Comparison of ENCODE assay signal across 8 mouse cellular contexts in the genomic region with DNA sequence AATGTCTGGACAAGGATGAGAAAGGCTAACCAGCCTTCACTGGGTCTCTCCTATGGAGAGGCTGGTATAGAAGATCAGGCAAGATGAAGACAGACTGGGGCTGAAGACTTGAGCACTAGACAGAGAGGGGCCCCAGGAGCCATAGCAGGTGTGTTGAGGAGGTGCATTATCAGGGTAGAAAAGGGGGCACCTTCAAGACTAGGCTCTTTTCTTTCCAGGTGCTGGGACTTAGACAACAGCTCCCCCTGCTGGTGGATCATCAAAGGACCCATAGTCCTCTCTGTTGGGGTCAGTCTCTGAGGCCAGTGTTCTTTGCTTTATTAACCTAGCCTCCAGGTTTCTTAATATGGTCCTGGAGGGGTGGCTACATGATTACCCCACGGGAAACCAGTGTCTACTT. TPM values are rescaled to one million over a fixed set of nuclear protein-coding genes. Genes with fewer than 3 reads are reported as not detected.
DNase-seq lines count a peak whose midpoint lies in the region; ATAC-seq and TF ChIP-seq lines count a peak whose summit lies in the region.
"Had no signal": no experiment of that assay in that cellular context is flagged by ENCODE, and none has a peak within 500 bp of the region (broad histone marks: within the 10 kb centered on the region; RNA-seq: fewer than 3 reads in every experiment).

No protein-coding gene starts in this region.

- no peaks in the 10 kb centered on the region for H3K27me3 ChIP-seq in testis, adult 2 months (ENCODE audit: control insufficient read depth, insufficient read depth, low read length)
- H3K27me3 ChIP-seq in embryonic facial prominence, embryonic 11.5 days (ENCODE audit: control insufficient read depth, insufficient read depth, low read length), result no peaks in the 10 kb centered on the region
- no peaks in the 10 kb centered on the region for H3K27me3 ChIP-seq in kidney, adult 2 months (replicated peaks; ENCODE audit: control insufficient read depth, insufficient read depth, low read length)

- DNase-seq in testis, postnatal 14 days (ENCODE audit: low spot score), result no peak
- DNase-seq in adrenal gland, postnatal 36 days, result peak; percentile 53 to 77
- DNase-seq in embryonic facial prominence, embryonic 11.5 days (ENCODE audit: low spot score), result peak; percentile 78
- DNase-seq in kidney, adult 2 months, result peak; percentile 63
- DNase-seq in lung, adult 18-20 months, result peak; percentile 45 to 57
- peak; percentile 62 for DNase-seq in spleen, adult 12 weeks (ENCODE audit: low spot score)

- no peak overlapping the region for H3K9ac ChIP-seq in embryonic facial prominence, embryonic 11.5 days (replicated peaks; ENCODE audit: low read length)

- H3K9me3 ChIP-seq in embryonic facial prominence, embryonic 11.5 days (replicated peaks; ENCODE audit: control insufficient read depth, low read length), result no peaks in the 10 kb centered on the region

- no peak for ATAC-seq in embryonic facial prominence, embryonic 11.5 days (replicated peaks; ENCODE audit: insufficient number of reproducible peaks, low FRiP score, low TSS enrichment, low read depth)

- H3K36me3 ChIP-seq in testis, adult 2 months (ENCODE audit: control insufficient read depth, insufficient read depth, low read length), result no peaks in the 10 kb centered on the region
- H3K36me3 ChIP-seq in embryonic facial prominence, embryonic 11.5 days (replicated peaks; ENCODE audit: control insufficient read depth, insufficient read depth, low read depth, low read length), result no peaks in the 10 kb centered on the region
- H3K36me3 ChIP-seq in kidney, adult 2 months (ENCODE audit: control insufficient read depth, insufficient read depth, low read length), result no peaks in the 10 kb centered on the region

- no peak overlapping the region for H3K27ac ChIP-seq in testis, adult 2 months (ENCODE audit: control insufficient read depth, insufficient read depth, low read depth, low read length)
- H3K27ac ChIP-seq in embryonic facial prominence, embryonic 11.5 days (replicated peaks; ENCODE audit: low read depth, low read length), result no peak overlapping the region
- no peak overlapping the region for H3K27ac ChIP-seq in kidney, adult 2 months (ENCODE audit: insufficient read depth, low read depth, low read length)

- 28% methylated on average over 1 of the region's 1 CpGs for whole genome bisulfite sequencing in embryonic facial prominence, embryonic 11.5 days
- WGBS in kidney, adult 2 months, result 2% methylated on average over 1 of the region's 1 CpGs

- no peak overlapping the region for H3K4me3 ChIP-seq in testis, adult 2 months (ENCODE audit: control insufficient read depth, low read depth, low read length)
- H3K4me3 ChIP-seq in embryonic facial prominence, embryonic 11.5 days (ENCODE audit: low read depth, low read length), result no peak overlapping the region
- H3K4me3 ChIP-seq in kidney, adult 2 months (ENCODE audit: insufficient read depth, low read depth, low read length), result no peak overlapping the region

- peaks cover 2% of the 10 kb centered on the region; the same call in 1 of the 2 replicates for H3K4me1 ChIP-seq in testis, adult 2 months (ENCODE audit: control insufficient read depth, insufficient read depth, low read length)
- H3K4me1 ChIP-seq in embryonic facial prominence, embryonic 11.5 days (ENCODE audit: control insufficient read depth, insufficient read depth, low read length), result no peaks in the 10 kb centered on the region
- H3K4me1 ChIP-seq in kidney, adult 2 months (ENCODE audit: control insufficient read depth, insufficient read depth, low read length), result no peaks in the 10 kb centered on the region

- TF ChIP-seq POLR2A in testis, adult 2 months (IDR thresholded peaks at IDR 0.05; ENCODE audit: control insufficient read depth, low read depth, low read length), result no peak
- TF ChIP-seq POLR2A in kidney, adult 2 months (IDR thresholded peaks at IDR 0.05; ENCODE audit: low read depth, low read length), result no peak

- TF ChIP-seq CTCF in testis, adult 2 months (IDR thresholded peaks at IDR 0.05; ENCODE audit: control insufficient read depth, insufficient read depth, insufficient replicate concordance, low read depth, low read length), result peak; percentile 38; the same call in 1 of the 2 replicates
- TF ChIP-seq CTCF in kidney, adult 2 months (conservative IDR thresholded peaks at IDR 0.05; ENCODE audit: insufficient read depth, insufficient read length, low read depth, low read length), result peak; percentile 83

- no peak overlapping the region for H3K4me2 ChIP-seq in embryonic facial prominence, embryonic 11.5 days (ENCODE audit: low read depth, low read length)

RNA-seq across cellular contexts. Expression of a gene that starts 7.8 kb away (rescaled TPM):
- not detected in 2 replicates for polyA plus RNA-seq in testis, adult 2 months (2012; rRNA removed)
- total RNA-seq in adrenal gland, postnatal 36 days (2021), result not detected
- polyA plus RNA-seq in embryonic facial prominence, embryonic 11.5 days (2014; fragmentation: Nextera tagmentation; extraction: Ambion mirVana), result not detected in 2 replicates
- 0.36 and 0.61 TPM in 2 replicates for polyA plus RNA-seq in kidney, adult 2 months (2012; rRNA removed)
- polyA plus RNA-seq: heart, embryonic 16.5 days had no signal

RNA-seq across cellular contexts. Expression of a gene that starts 47.7 kb away (rescaled TPM):
- 1.9 and 4.7 TPM in 2 replicates for polyA plus RNA-seq in testis, adult 2 months (2012; rRNA removed)
- total RNA-seq in adrenal gland, postnatal 36 days (2021), result 10 to 100 TPM; 45.2 to 72.8 TPM
- 0.28 and 0.52 TPM in 2 replicates for polyA plus RNA-seq in embryonic facial prominence, embryonic 11.5 days (2014; fragmentation: Nextera tagmentation; extraction: Ambion mirVana)
- 1,148 and 1,467 TPM in 2 replicates for polyA plus RNA-seq in kidney, adult 2 months (2012; rRNA removed)

Comparison
In these comparisons a context has a peak if more than half of its experiments do, and no peak if none do; other contexts are left out.
1. RNA of a gene that starts 47.7 kb away (polyA plus RNA-seq): 1,148 to 1,467 TPM in kidney, adult 2 months; 1.9 to 4.7 TPM in testis, adult 2 months and 0.28 to 0.52 TPM in embryonic facial prominence, embryonic 11.5 days; every median in the first group is over 100 times any median in the second.